Mouse (Mus musculus) heart, postnatal 14 days (tissue): ENCODE data around the gene Rasgef1a. TPM values are rescaled to one million over a fixed set of nuclear protein-coding genes. Genes with fewer than 3 reads are reported as not detected.
A peak's percentile ranks its signal among the peaks of the same experiment; 100 is the strongest.

Experiments
- DNase-seq, 2 experiments: peaks; one replicate each; pipeline ENCODE4 v3.0.0; 2021 to 2022
- intact Hi-C: fragments of 180-260 bp; cut with DNase I; formaldehyde crosslinking; loops from one replicate; pipeline ENCODE4 v1.15.1; 2025
- total RNA-seq, 2 experiments: library from RNA; stranded (reverse); gene quantifications; 2 replicates each; pipeline ENCODE4 v1.2.3; 2021

Gene Rasgef1a
- total RNA-seq, 2 experiments from 2014 or later: 0.12 to 0.19 TPM

GRCm38 (mm10) chr6:118022898-118023635, 11.8 kb downstream of the Rasgef1a start:
- intact Hi-C loops: no loop called here
- no peak for DNase-seq

- no peak for DNase-seq
- intact Hi-C loops: no loop called here
Observed at GRCm38 (mm10) chr6:118027036-118027435, 15.8 kb downstream of the Rasgef1a start.

DNA sequence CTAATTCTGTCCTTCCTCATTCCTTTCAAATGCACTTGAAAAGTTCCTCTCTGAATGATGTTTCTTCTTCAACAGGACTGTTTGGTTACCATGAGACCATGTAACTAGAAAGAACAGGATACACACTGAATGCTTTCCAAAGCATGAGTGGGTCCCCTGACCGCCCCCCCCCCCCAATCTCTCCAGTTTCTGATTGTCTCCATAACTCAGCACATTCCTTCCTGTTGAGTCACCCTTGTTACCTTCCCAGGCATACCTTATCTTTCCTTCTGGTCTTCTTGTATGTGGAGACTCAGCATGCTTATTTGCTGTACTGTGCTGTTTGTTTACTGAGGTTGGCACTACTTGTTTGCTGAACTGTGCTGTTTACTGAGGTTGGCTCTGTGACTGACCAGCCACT, 20.2 kb downstream of the Rasgef1a start:
- intact Hi-C loops: no loop called here
- DNase-seq: no peak

DNA sequence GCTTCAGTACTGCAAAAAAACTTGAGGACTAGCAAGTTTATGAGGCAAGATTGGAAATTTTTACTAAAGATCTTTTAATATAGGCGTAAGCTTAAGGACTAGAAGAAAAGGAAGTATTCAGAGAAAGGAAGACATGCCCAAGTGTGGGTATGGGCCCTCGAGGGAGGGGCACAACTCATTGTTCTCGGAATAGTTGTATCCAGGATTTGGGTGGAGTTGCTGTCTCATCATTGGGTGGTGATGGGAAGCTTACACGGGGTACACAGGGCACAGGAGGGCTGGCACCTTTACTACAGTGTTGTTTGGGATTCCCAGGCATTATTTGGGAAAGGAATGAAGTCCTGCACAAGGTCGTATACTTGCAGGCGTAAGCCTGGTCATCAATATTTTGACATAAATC, 24.4 kb downstream of the Rasgef1a start:
- intact Hi-C loops: no loop called here
- DNase-seq: no peak

DNA sequence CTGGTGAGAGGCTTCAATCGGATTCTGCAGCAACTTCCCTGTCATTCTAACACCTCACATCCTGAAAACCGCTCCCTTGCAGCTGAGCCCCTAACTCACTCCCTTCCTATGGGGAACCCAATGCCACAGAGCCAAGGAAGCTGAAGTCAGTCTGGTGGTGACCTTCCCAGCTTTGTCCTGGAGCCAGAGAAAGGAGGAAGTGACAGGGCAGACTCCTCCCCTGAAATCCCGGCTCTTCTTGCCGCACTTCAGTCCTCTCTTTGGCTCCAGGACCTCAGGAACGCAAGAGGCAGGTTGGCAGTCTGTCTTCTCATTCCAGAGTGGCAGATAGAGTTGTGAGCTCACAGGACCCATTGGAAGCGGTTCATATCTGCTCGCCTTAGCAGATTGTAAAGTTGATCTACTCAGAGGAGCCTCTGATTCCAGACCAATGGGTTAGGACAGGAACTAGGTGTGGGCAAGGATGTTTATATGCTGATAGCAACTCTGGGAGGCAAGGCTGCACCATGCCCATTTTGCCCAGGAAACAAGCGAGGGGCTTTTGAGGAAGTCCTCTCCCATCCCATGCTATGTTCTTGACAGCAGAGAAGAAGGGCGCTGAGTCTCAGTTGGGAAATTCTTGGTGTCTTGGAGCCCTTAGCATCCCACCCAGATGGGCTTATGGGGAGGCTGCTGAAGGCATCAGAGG, 25.0 kb downstream of the Rasgef1a start:
- intact Hi-C loops: no loop called here
- DNase-seq: no peak

GRCm38 (mm10) chr6:118036866-118037265, 25.6 kb downstream of the Rasgef1a start:
- intact Hi-C loops: no loop called here
- DNase-seq: no peak

DNA sequence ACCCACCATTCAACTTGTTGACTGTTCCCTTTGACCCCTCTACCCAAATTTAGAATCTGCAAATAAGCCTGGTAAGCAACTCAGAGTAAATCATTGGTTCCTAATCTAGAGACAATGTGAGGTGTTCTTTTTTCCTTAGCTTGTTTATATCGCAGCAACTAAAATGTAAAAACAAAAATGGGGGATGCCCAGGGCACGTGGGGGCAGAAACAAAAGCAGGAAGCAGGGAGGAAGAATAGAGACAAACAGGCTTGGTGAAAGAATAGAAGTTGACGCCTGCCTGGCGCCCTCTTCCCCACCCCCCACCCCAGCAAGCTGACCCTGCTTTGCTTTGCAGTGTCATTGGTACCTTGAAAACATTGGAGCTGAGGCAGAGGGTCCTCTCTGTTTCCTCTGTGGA, 33.9 kb downstream of the Rasgef1a start:
- no peak for DNase-seq
- intact Hi-C loops: no loop called here

- DNase-seq: no peak
- intact Hi-C loops: no loop called here
Observed at GRCm38 (mm10) chr6:118045892-118046291, 34.7 kb downstream of the Rasgef1a start.

- intact Hi-C loops: no loop called here
- no peak for DNase-seq
Observed at GRCm38 (mm10) chr6:118046511-118046910, 35.3 kb downstream of the Rasgef1a start.

GRCm38 (mm10) chr6:118046924-118047323, 35.7 kb downstream of the Rasgef1a start:
- intact Hi-C loops: no loop called here
- DNase-seq: no peak

DNA sequence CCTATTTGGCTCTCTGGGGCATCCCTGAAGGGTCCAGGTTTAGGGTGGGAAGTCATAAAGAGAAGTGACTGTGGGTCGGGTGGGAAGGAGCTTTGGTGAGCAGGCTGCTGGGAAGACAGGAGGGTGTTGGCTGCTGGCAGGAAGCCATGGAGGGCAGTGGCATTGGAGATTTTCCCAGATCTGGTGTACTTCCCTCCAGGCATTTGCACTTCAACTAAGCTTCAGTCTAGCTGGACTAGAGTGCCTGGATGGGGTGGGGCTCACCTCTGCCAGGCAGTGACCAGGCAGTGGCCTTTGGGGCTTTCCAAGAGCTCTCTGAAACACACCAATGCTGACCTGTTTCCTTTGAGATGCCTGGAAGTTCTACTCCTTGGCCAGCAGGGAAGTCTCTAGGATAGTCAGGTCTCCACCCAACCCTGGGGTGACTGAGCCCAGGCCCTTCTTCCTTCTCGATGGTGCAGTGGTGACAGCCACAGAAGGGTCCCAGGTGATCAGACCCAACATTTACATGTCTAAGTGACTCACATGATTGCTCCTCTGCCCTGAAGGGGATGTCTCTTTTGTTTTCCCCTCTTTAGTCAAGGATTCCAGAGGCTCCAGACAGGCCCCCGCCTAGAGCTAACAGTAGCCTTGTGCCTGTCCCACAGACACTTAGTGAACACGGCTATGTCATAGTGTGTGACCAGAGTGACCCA, 36.7 kb downstream of the Rasgef1a start:
- intact Hi-C loops: no loop called here

DNA sequence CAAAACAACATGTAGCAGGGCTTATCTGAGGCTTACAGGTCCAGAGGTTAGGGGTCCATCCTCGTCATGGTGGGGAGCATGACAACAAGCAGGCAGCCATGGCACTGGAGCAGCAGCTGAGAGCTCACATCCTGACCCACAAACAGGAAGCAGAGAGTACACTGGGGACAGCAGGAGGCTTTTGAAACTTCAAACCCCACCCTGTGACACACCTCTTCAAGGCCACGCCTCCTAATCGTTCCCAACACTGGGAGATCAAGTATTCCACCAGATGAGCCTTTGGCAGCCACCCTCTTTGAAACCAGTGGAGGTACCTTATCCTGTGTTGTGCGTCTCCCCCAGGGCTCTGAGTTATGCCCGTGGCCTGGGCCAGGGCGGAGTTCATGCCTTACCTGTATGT, 38.5 kb downstream of the Rasgef1a start:
- intact Hi-C loops: no loop called here
- no peak for DNase-seq

More for the DNA sequence above, 36.7 kb downstream of the Rasgef1a start:
- no peak for DNase-seq

DNA sequence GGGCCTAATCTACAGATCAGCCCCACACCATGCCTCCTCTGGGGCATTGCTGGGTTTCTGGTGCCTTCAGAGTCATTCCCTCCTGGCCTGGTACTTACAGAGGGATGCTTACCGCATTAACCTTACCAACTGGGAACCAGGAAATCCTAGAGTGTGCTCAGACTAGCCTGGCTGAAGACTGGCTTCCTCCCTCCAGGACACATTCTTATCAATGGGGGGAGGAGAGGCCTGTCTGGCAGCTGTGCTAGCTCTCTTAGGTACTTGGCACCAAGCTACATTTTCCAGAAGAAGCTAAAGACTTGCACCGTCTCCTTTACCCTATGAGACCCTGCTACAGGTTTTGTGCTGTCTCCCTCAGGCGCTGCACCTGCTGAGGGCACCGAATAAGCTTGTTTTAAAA, 40.2 kb downstream of the Rasgef1a start:
- intact Hi-C loops: no loop called here
- no peak for DNase-seq

DNA sequence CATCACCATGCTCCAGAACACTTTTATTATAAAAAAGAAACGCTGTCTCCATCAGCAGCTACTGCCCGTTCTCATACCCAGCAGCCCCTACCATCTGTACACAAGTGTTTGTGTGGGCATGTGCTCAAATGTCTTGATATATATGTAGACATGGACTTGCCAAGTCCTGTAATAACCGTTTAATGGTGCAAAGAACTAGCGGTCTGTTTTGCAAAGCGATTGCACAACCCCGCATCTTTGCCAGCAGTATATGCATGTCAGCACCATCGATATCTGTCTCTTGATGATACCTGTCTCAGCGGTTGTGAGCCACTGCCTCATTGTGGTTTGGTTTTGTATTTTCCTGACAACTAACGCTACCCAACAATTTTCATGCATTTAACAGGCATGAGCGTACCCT, 44.0 kb downstream of the Rasgef1a start:
- no peak for DNase-seq
- intact Hi-C loops: no loop called here

DNA sequence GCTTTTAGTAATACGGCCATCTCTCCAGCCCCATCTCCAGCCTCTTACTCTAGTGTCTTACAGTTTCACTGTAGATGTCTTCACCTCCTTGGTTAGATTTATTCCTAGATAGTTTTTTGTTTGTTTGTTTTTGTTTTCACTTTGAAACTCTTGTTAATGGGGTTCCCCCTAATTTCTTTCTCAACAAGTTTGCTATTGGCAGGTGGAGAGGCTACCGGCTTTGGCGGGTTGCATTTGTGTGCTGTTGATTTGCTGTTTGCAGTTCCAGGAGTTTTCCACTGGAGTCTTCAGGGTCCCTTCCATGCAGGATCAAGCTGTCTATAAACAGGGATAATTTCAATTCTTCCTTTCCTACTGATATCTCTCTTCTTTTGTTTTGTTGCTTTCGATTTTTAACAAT, 50.0 kb downstream of the Rasgef1a start:
- intact Hi-C loops: no loop called here
- DNase-seq: no peak

DNA sequence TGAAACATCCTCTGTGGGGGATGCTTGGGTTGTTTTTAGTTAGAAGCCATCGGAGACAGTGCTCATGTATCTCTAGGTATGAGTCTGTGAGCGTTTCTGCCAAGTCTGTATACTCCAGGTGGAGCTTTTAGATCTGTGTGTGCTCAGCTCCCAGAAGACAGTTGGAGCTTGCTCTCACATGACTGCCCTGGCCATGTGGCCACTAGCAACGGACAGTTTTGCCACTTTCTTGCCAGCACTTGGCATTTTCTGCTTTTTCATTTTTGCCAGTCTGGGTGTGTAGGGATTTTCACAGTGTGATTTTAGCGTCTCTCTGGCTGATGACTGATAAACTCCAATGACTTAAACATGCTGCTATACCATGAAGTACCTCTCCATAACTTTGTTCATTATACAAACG, 52.0 kb downstream of the Rasgef1a start:
- intact Hi-C loops: no loop called here
- DNase-seq: no peak

DNA sequence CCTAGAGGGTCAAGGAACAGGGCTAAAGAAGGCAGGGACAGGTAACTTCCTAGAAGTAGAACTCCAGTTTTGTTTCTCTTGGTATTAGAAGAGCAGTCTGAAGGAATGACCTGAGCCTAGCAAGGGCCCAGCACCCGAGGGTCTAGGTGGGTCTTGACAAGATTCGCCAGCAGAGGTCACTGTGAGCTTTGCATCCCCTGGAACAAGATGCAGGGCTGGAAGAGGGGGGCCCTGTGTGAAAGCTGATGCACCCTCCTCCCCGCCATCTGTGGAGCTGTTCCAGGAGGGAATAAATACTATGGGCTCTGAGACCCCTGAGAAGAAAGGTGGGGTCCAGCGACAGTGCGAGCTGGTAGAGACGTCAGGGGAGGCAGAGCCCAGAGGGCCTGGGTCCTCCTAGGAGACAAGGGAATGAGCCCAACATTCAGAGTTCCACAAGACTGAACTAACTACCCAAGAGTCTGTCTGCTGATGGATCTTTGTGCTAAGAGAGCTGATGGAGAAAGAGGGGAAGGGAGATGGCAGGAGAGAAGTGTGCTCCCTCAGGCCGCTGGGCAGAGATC, 53.8 kb downstream of the Rasgef1a start:
- peak; percentile 50 to 64 for DNase-seq
- intact Hi-C loops: loop anchor here (5.0 kb wide), 1 partner anchor 317 kb away; no protein-coding TSS in a partner anchor

GRCm38 (mm10) chr6:118065837-118066198, 54.6 kb downstream of the Rasgef1a start:
- intact Hi-C loops: loop anchor here (5.0 kb wide), 1 partner anchor 316 kb away; no protein-coding TSS in a partner anchor
- DNase-seq: no peak

DNA sequence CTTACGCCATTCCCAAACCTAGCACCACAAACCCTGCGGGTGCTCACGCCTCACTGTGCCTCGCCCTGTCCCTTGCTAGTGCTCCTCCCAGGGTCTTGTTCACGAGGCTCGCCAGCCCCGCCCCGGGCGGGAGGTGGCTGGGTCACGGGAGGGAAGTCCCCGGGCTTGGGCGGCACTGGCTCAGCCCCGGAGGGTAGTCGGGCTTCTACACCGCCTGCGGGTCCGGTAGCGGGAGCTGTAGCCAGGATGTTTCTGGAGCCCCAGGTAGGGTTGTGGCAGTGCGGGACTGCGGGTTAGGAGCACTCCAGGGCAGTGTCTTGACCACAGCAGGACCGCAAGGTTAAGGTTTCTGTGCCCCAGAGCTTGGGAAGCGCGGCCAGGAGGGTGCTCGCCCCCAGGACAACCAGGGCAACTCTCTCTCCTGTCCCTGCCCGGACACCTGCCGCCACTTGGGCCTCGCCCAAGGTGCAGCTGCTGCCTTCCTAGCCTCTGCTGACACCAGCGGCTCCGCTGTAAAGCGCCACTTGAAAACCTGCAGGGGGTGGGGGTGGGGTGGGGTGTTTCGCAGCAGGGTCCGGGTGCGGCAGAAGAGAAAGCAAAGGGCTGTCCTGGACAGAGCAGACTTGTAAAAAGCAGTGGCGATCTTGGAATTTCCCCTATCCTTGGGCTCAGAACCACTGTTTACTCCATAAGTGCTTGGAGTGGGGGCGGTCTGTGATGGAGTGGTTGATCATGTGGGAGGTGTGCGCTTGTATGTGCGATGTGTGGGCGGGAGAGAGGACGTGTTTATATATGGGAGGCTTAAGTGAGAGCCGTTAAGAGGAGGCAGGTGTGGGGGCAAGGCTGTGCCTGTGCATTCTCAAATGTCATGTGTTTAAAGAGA, 55.2 kb downstream of the Rasgef1a start:
- intact Hi-C loops: loop anchor here (5.0 kb wide), 1 partner anchor 316 kb away; no protein-coding TSS in a partner anchor
- peak; percentile 35 to 42 for DNase-seq

- DNase-seq: no peak
- intact Hi-C loops: loop anchor here (5.0 kb wide), 1 partner anchor 315 kb away; no protein-coding TSS in a partner anchor
Observed at GRCm38 (mm10) chr6:118067720-118068119, 56.5 kb downstream of the Rasgef1a start.
